Mouse (Mus musculus) CH12.LX (cell line): ENCODE measurements at regions not wholly inside any gene's neighbourhood (a gene's known extent, or its start where the extent isn't known, plus 50 kb on each side); places are given as distances from the start of the nearest gene placed in this dataset.

ENCODE experiments used
- DNase-seq: peaks from one replicate; pipeline ENCODE4 v3.0.0-alpha.2; 2013; ENCODE audit errors: extremely low read depth
- H3K27ac ChIP-seq: 2 replicates; pipeline ENCODE4 v1.5.1; 2012; ENCODE audit warnings: low read depth, mild to moderate bottlenecking, control low read depth, moderate library complexity; ENCODE audit not compliant: insufficient read depth
- H3K27me3 ChIP-seq: replicated peaks from 2 replicates; pipeline ENCODE3; 2012; ENCODE audit warnings: inconsistent platforms
- H3K36me3 ChIP-seq, 2 experiments: replicated peaks in 1 of 2; 2 replicates each; pipeline versions ENCODE3 to v1.6.1; 2012; ENCODE audit warnings: inconsistent platforms in 1 of 2, low read length in 1 of 2, mild to moderate bottlenecking in 1 of 2, mixed read lengths in 1 of 2, moderate library complexity in 1 of 2; ENCODE audit not compliant: control insufficient read depth in 1 of 2, insufficient read depth in 1 of 2
- H3K4me1 ChIP-seq, 2 experiments: 2 replicates each; pipeline ENCODE4 v1.6.1; 2012; ENCODE audit warnings: inconsistent platforms in 1 of 2, moderate library complexity in 1 of 2; ENCODE audit not compliant: insufficient read depth in 2 of 2, control insufficient read depth in 1 of 2
- H3K4me2 ChIP-seq: 2 replicates; pipeline ENCODE4 v1.6.1; 2012; ENCODE audit warnings: low read depth, mild to moderate bottlenecking, control low read depth; ENCODE audit not compliant: poor library complexity, insufficient read depth, severe bottlenecking
- H3K4me3 ChIP-seq, 3 experiments: fragments of 150-350 bp in 1 of 3; sonication (generic) in 1 of 3; replicated peaks in 1 of 3; 2 replicates each; pipeline versions ENCODE3 to v1.5.1; 2011 to 2012; ENCODE audit warnings: low read depth in 2 of 3, low read length in 2 of 3, mild to moderate bottlenecking in 2 of 3, moderate library complexity in 2 of 3, control low read depth in 1 of 3, improper control_type of control experiment in 1 of 3, inconsistent platforms in 1 of 3, mixed read lengths in 1 of 3; ENCODE audit not compliant: poor library complexity in 1 of 3
- H3K79me2 ChIP-seq: replicated peaks from 2 replicates; pipeline ENCODE4 v1.6.1; 2012; ENCODE audit warnings: mild to moderate bottlenecking, moderate library complexity; ENCODE audit not compliant: control insufficient read depth, poor library complexity, insufficient read depth, severe bottlenecking; ENCODE audit errors: extremely low read depth
- H3K9ac ChIP-seq: 2 replicates; pipeline ENCODE4 v1.6.1; 2012; ENCODE audit warnings: low read depth, mild to moderate bottlenecking, control low read depth, moderate library complexity; ENCODE audit not compliant: insufficient read depth
- H3K9me3 ChIP-seq: replicated peaks from 2 replicates; pipeline ENCODE3; 2012; ENCODE audit warnings: low read length, inconsistent platforms, mixed read lengths
- BHLHE40 ChIP-seq: IDR thresholded peaks from 2 replicates; pipeline ENCODE4 v1.6.1; 2011; ENCODE audit warnings: mild to moderate bottlenecking, low read depth, low read length, improper control_type of control experiment
- CHD1 ChIP-seq: IDR thresholded peaks from 2 replicates; pipeline ENCODE4 v1.6.1; 2012; ENCODE audit warnings: low read depth, low read length, improper control_type of control experiment, inconsistent platforms
- CHD2 ChIP-seq: IDR thresholded peaks from 2 replicates; pipeline ENCODE4 v1.6.1; 2011; ENCODE audit warnings: low read length, improper control_type of control experiment
- CTCF ChIP-seq, 2 experiments: IDR thresholded peaks in 1 of 2; conservative IDR thresholded peaks in 1 of 2; 2 replicates each; pipeline ENCODE4 v1.5.1; 2011 to 2012; ENCODE audit warnings: low read depth in 2 of 2, low read length in 2 of 2, improper control_type of control experiment in 1 of 2, inconsistent platforms in 1 of 2, mild to moderate bottlenecking in 1 of 2, moderate library complexity in 1 of 2
- E2F4 ChIP-seq: IDR thresholded peaks from 2 replicates; pipeline ENCODE4 v1.6.1; 2011; ENCODE audit warnings: low read depth, low read length, improper control_type of control experiment; ENCODE audit not compliant: insufficient replicate concordance
- ELF1 ChIP-seq: IDR thresholded peaks from 2 replicates; pipeline ENCODE4 v1.6.1; 2014; ENCODE audit warnings: low read depth, mild to moderate bottlenecking, inconsistent platforms, low read length, improper control_type of control experiment
- EP300 ChIP-seq: IDR thresholded peaks from 2 replicates; pipeline ENCODE4 v1.6.1; 2011; ENCODE audit warnings: low read length, improper control_type of control experiment
- ETS1 ChIP-seq: conservative IDR thresholded peaks from 2 replicates; pipeline ENCODE4 v1.6.1; 2012; ENCODE audit warnings: low read depth, mild to moderate bottlenecking, inconsistent platforms, low read length, improper control_type of control experiment, moderate library complexity
- GABPA ChIP-seq: IDR thresholded peaks from 2 replicates; pipeline ENCODE4 v1.6.1; 2012; ENCODE audit warnings: low read depth, low read length, improper control_type of control experiment, inconsistent platforms; ENCODE audit not compliant: insufficient replicate concordance
- HCFC1 ChIP-seq: IDR thresholded peaks from 2 replicates; pipeline ENCODE4 v1.6.1; 2012; ENCODE audit warnings: low read depth, mild to moderate bottlenecking, inconsistent platforms, low read length, improper control_type of control experiment
- IRF4 ChIP-seq: IDR thresholded peaks from 2 replicates; pipeline ENCODE4 v1.6.1; 2014; ENCODE audit warnings: low read depth, mild to moderate bottlenecking, inconsistent platforms, low read length, improper control_type of control experiment
- JUN ChIP-seq: IDR thresholded peaks from 2 replicates; pipeline ENCODE4 v1.6.1; 2011; ENCODE audit warnings: low read depth, mild to moderate bottlenecking, low read length, improper control_type of control experiment, moderate library complexity; ENCODE audit not compliant: insufficient read depth
- JUND ChIP-seq: conservative IDR thresholded peaks from 2 replicates; pipeline ENCODE4 v1.6.1; 2011; ENCODE audit warnings: low read depth, low read length, improper control_type of control experiment
- KAT2A ChIP-seq: IDR thresholded peaks from 2 replicates; pipeline ENCODE4 v1.6.1; 2012; ENCODE audit warnings: low read length, improper control_type of control experiment, inconsistent platforms; ENCODE audit not compliant: insufficient replicate concordance
- MAFK ChIP-seq: IDR thresholded peaks from 2 replicates; pipeline ENCODE4 v1.6.1; 2011; ENCODE audit warnings: low read length, improper control_type of control experiment; ENCODE audit not compliant: insufficient replicate concordance
- MAX ChIP-seq: IDR thresholded peaks from 2 replicates; pipeline ENCODE4 v1.6.1; 2011; ENCODE audit warnings: low read length, improper control_type of control experiment
- MAZ ChIP-seq: IDR thresholded peaks from 2 replicates; pipeline ENCODE4 v1.6.1; 2012; ENCODE audit warnings: low read depth, mild to moderate bottlenecking, inconsistent platforms, low read length, improper control_type of control experiment, moderate library complexity
- MEF2A ChIP-seq: IDR thresholded peaks from 2 replicates; pipeline ENCODE4 v1.6.1; 2014; ENCODE audit warnings: low read depth, mild to moderate bottlenecking, inconsistent platforms, low read length, improper control_type of control experiment, borderline replicate concordance
- MXI1 ChIP-seq: IDR thresholded peaks from 2 replicates; pipeline ENCODE4 v1.6.1; 2011; ENCODE audit warnings: mild to moderate bottlenecking, low read depth, low read length, improper control_type of control experiment
- MYC ChIP-seq: IDR thresholded peaks from 2 replicates; pipeline ENCODE4 v1.6.1; 2011; ENCODE audit warnings: low read depth, mild to moderate bottlenecking, improper control_type of control experiment, low read length
- NELFE ChIP-seq: IDR thresholded peaks from 2 replicates; pipeline ENCODE4 v1.6.1; 2011; ENCODE audit warnings: low read depth, low read length, improper control_type of control experiment
- NRF1 ChIP-seq: IDR thresholded peaks from 2 replicates; pipeline ENCODE4 v1.6.1; 2014; ENCODE audit warnings: low read depth, mild to moderate bottlenecking, inconsistent platforms, low read length, improper control_type of control experiment, moderate library complexity
- PAX5 ChIP-seq: IDR thresholded peaks from 2 replicates; pipeline ENCODE4 v1.6.1; 2012; ENCODE audit warnings: low read length, inconsistent platforms, mixed read lengths
- POLR2AphosphoS2 ChIP-seq: IDR thresholded peaks from 2 replicates; pipeline ENCODE4 v1.6.1; 2011; ENCODE audit warnings: low read depth, low read length, improper control_type of control experiment
- RAD21 ChIP-seq: IDR thresholded peaks from 2 replicates; pipeline ENCODE4 v1.6.1; 2011; ENCODE audit warnings: low read depth, mild to moderate bottlenecking, low read length, improper control_type of control experiment, moderate library complexity
- RCOR1 ChIP-seq: conservative IDR thresholded peaks from 2 replicates; pipeline ENCODE4 v1.6.1; 2012; ENCODE audit warnings: low read depth, mild to moderate bottlenecking, inconsistent platforms, low read length, improper control_type of control experiment
- SMC3 ChIP-seq: IDR thresholded peaks from 2 replicates; pipeline ENCODE4 v1.6.1; 2011; ENCODE audit warnings: low read depth, low read length, improper control_type of control experiment
- TBP ChIP-seq: conservative IDR thresholded peaks from 2 replicates; pipeline ENCODE4 v1.6.1; 2011; ENCODE audit warnings: low read depth, low read length, improper control_type of control experiment
- TCF12 ChIP-seq: IDR thresholded peaks from 2 replicates; pipeline ENCODE4 v1.6.1; 2014; ENCODE audit warnings: low read depth, mild to moderate bottlenecking, inconsistent platforms, low read length, improper control_type of control experiment
- UBTF ChIP-seq: IDR thresholded peaks from 2 replicates; pipeline ENCODE4 v1.6.1; 2012; ENCODE audit warnings: low read depth, mild to moderate bottlenecking, inconsistent platforms, low read length, improper control_type of control experiment, moderate library complexity
- USF1 ChIP-seq: IDR thresholded peaks from 2 replicates; pipeline ENCODE4 v1.6.1; 2014; ENCODE audit warnings: low read depth, mild to moderate bottlenecking, inconsistent platforms, low read length, improper control_type of control experiment
- USF2 ChIP-seq: conservative IDR thresholded peaks from 2 replicates; pipeline ENCODE4 v1.6.1; 2011; ENCODE audit warnings: low read depth, low read length, improper control_type of control experiment
- ZC3H11A ChIP-seq: IDR thresholded peaks from 2 replicates; pipeline ENCODE4 v1.6.1; 2012; ENCODE audit warnings: low read depth, mild to moderate bottlenecking, inconsistent platforms, low read length, improper control_type of control experiment
- ZKSCAN1 ChIP-seq: IDR thresholded peaks from 2 replicates; pipeline ENCODE4 v1.6.1; 2012; ENCODE audit warnings: low read depth, inconsistent platforms, low read length, improper control_type of control experiment, borderline replicate concordance
- ZMIZ1 ChIP-seq: IDR thresholded peaks from 2 replicates; pipeline ENCODE4 v1.6.1; 2012; ENCODE audit warnings: low read depth, mild to moderate bottlenecking, inconsistent platforms, low read length, improper control_type of control experiment
- ZNF384 ChIP-seq: IDR thresholded peaks from 2 replicates; pipeline ENCODE4 v1.6.1; 2012; ENCODE audit warnings: low read depth, low read length, improper control_type of control experiment, inconsistent platforms
- dilution Hi-C: fragments of 300-500 bp; cut with MboI; formaldehyde crosslinking; loops from 2 replicates; pipeline ENCODE4 v1.14.3; 2020; ENCODE audit warnings: low sequenced_read_pairs; ENCODE audit not compliant: extremely low pct_unique_long_range_greater_than_20kb, extremely low pct_ligation_motif_present
- in situ Hi-C: fragments of 300-500 bp; cut with MboI; formaldehyde crosslinking; loops from 3 replicates; pipeline ENCODE4 v1.14.3; 2019; ENCODE audit warnings: low sequenced_read_pairs, low pct_ligation_motif_present, low pct_unique_long_range_greater_than_20kb, mixed read lengths

DNA sequence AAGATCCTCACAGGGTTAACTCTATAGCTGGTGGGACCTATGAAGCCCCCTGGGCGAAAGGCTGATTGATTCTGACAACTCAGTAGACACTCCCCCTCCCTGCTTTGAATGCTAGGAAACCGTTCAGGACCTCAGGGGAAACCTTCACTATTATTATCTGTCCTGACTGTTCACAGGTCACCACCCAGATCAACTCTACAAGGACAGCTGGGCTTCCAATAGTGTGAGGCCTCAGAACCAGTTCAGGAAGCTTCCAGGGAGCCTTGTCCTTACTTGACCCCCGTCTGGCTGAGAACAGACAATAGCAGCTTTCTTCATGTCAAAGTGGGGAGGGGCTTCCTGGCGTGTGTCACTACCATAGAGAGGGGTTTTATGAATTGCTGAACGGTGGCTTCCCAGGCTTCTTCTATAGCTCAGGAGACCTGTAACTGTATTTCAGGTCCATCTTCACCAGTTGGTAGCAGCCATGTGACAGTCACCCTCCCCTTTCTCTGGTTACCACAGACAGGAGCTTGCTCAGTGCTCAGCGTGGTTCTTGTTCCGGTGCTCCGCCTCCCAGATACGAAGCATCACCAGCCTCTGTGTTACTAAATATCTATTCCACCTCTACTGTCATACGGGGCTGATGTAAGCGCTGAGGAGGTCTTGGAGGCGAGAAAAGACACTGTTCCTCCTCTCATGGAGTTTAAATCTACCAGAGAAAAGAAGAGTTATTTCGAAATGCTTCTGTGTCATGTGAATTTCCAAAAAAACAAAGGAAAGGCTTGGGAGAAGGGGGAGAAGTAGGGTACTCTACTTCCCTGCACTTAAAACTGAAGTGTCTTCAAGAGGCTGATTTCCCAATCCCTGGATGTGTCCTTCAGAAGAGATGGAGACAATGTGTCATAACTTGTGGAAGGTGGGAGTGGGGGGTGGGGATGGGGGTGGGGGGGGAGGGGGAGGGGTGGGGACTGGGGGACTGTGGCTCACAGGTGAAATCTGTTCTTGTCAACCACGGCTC is 96.9 kb downstream of the Vcpkmt start:
- H3K27me3 ChIP-seq, result no peaks in the 10 kb centered on the region
- peak; percentile 80 for DNase-seq
- peak overlapping the region; percentile 7 to 24 (median 14) for H3K4me3 ChIP-seq
- H3K79me2 ChIP-seq, result no peaks in the 10 kb centered on the region
- in situ Hi-C loops, result no loop called here
- peak overlapping the region; percentile 54 for H3K9ac ChIP-seq
- H3K4me2 ChIP-seq, result peak overlapping the region; percentile 63
- H3K4me1 ChIP-seq, result peaks cover 6 to 28% of the 10 kb centered on the region in 2 experiments
- H3K27ac ChIP-seq, result peak overlapping the region; percentile 18; the same call in 1 of the 2 replicates
- peaks cover 0 to 1% of the 10 kb centered on the region in 2 experiments for H3K36me3 ChIP-seq
- dilution Hi-C loops, result no loop called here
- H3K9me3 ChIP-seq, result peaks cover 9% of the 10 kb centered on the region
- 0 out of 2 replicates have a peak, but pooled peaks have one; percentile 8 for TF ChIP-seq ETS1
- TF ChIP-seq KAT2A, result 0 out of 2 replicates have a peak, but pooled peaks have one; percentile 31
- 0 out of 2 replicates have a peak, but pooled peaks have one; percentile 19 for TF ChIP-seq HCFC1
- 0 out of 2 replicates have a peak, but pooled peaks have one; percentile 56 for TF ChIP-seq TBP
- peak; percentile 62; the same call in 1 of the 2 replicates for TF ChIP-seq NELFE
- TF ChIP-seq NRF1, result peak; percentile 62
- TF ChIP-seq USF1, result peak; percentile 27; the same call in 1 of the 2 replicates
- peak; percentile 71; the same call in 1 of the 2 replicates for TF ChIP-seq CHD2
- peak; percentile 90 for TF ChIP-seq MAX
- peak; percentile 2 for TF ChIP-seq RAD21
- peak; percentile 39; the same call in 1 of the 2 replicates for TF ChIP-seq ELF1
- peak; percentile 60; the same call in 1 of the 2 replicates for TF ChIP-seq TCF12
- no peak for TF ChIP-seq CTCF (conservative IDR thresholded peaks at IDR 0.05 in 1 of 2, IDR thresholded peaks at IDR 0.05 in 1 of 2; ENCODE audit: low read depth in 2 of 2, low read length in 2 of 2)
- no peak for TF ChIP-seq EP300
- no peak for TF ChIP-seq UBTF
- peak; percentile 59; the same call in 1 of the 2 replicates for TF ChIP-seq MAZ
- TF ChIP-seq MEF2A, result no peak
- peak; percentile 92 for TF ChIP-seq MXI1
- TF ChIP-seq USF2, result peak; percentile 15; the same call in 1 of the 2 replicates
- no peak for TF ChIP-seq PAX5
- TF ChIP-seq POLR2AphosphoS2, result 0 out of 2 replicates have a peak, but pooled peaks have one; percentile 51
- 0 out of 2 replicates have a peak, but pooled peaks have one; percentile 9 for TF ChIP-seq JUN
- no peak for TF ChIP-seq ZMIZ1
- TF ChIP-seq JUND, result no peak
- TF ChIP-seq ZC3H11A, result no peak
- TF ChIP-seq IRF4, result peak; percentile 35
- TF ChIP-seq BHLHE40, result peak; percentile 57; the same call in 1 of the 2 replicates
- TF ChIP-seq MAFK, result no peak
- no peak for TF ChIP-seq E2F4
- no peak for TF ChIP-seq SMC3
- no peak for TF ChIP-seq ZKSCAN1
- no peak for TF ChIP-seq GABPA
- no peak for TF ChIP-seq ZNF384
- TF ChIP-seq MYC, result peak; percentile 78
- TF ChIP-seq RCOR1, result 0 out of 2 replicates have a peak, but pooled peaks have one; percentile 46
- peak; percentile 70; the same call in 1 of the 2 replicates for TF ChIP-seq CHD1
